Mouse (Mus musculus) cerebellum, adult 9-11 months (tissue): ENCODE results near the gene Ctnnd2.

ENCODE experiments used
- DNase-seq: peaks from one replicate; pipeline ENCODE4 v3.0.0; 2022

Gene Ctnnd2

GRCm38 (mm10) chr15:30387244-30387643, 214.9 kb downstream of the Ctnnd2 start:
- no peak for DNase-seq

GRCm38 (mm10) chr15:30401111-30401510, 228.7 kb downstream of the Ctnnd2 start:
- DNase-seq: no peak

- no peak for DNase-seq
Measured at GRCm38 (mm10) chr15:30406254-30406653, 233.9 kb downstream of the Ctnnd2 start.

- DNase-seq: peak; percentile 24
Measured at GRCm38 (mm10) chr15:30423146-30423545, 250.8 kb downstream of the Ctnnd2 start.

- no peak for DNase-seq
Measured at GRCm38 (mm10) chr15:30424290-30424689, 251.9 kb downstream of the Ctnnd2 start.

GRCm38 (mm10) chr15:30427342-30427741, 254.9 kb downstream of the Ctnnd2 start:
- no peak for DNase-seq

GRCm38 (mm10) chr15:30439045-30439444, 266.7 kb downstream of the Ctnnd2 start:
- DNase-seq: no peak

GRCm38 (mm10) chr15:30450765-30451164, 278.4 kb downstream of the Ctnnd2 start:
- DNase-seq: no peak

GRCm38 (mm10) chr15:30451921-30452320, 279.5 kb downstream of the Ctnnd2 start:
- no peak for DNase-seq

GRCm38 (mm10) chr15:30457541-30458250, 285.3 kb downstream of the Ctnnd2 start:
- DNase-seq: no peak

- no peak for DNase-seq
Measured at GRCm38 (mm10) chr15:30458671-30459070, 286.3 kb downstream of the Ctnnd2 start.

GRCm38 (mm10) chr15:30460341-30461125, 288.1 kb downstream of the Ctnnd2 start:
- no peak for DNase-seq

- DNase-seq: no peak
Measured at GRCm38 (mm10) chr15:30462804-30463423, 290.5 kb downstream of the Ctnnd2 start.

GRCm38 (mm10) chr15:30463471-30464047, 291.2 kb downstream of the Ctnnd2 start:
- no peak for DNase-seq

GRCm38 (mm10) chr15:30466950-30467543, 294.7 kb downstream of the Ctnnd2 start:
- DNase-seq: no peak

GRCm38 (mm10) chr15:30468773-30469172, 296.4 kb downstream of the Ctnnd2 start:
- DNase-seq: no peak

GRCm38 (mm10) chr15:30471280-30471966, 299.0 kb downstream of the Ctnnd2 start:
- no peak for DNase-seq

GRCm38 (mm10) chr15:30480676-30481075, 308.3 kb downstream of the Ctnnd2 start:
- peak; percentile 80 for DNase-seq

- DNase-seq: no peak
Measured at GRCm38 (mm10) chr15:30506476-30506875, 334.1 kb downstream of the Ctnnd2 start.

GRCm38 (mm10) chr15:30512467-30512866, 340.1 kb downstream of the Ctnnd2 start:
- no peak for DNase-seq

- DNase-seq: no peak
Measured at GRCm38 (mm10) chr15:30513122-30513521, 340.7 kb downstream of the Ctnnd2 start.

GRCm38 (mm10) chr15:30515425-30515824, 343.0 kb downstream of the Ctnnd2 start:
- peak; percentile 18 for DNase-seq
